Mouse (Mus musculus): Measurements from ENCODE around the gene 2810006K23Rik.
"Not testable (repeated sequence)": the region's sequence is repeated elsewhere in the genome, so short reads cannot be mapped to it uniquely, and the experiment has no call there.

2810006K23Rik gene

GRCm38 (mm10) chr5:124350350-124350749 lies 22.5 kb downstream of the 2810006K23Rik start:
- DNase-seq = peak; percentile 50

- DNase-seq = peak; percentile 82
These were observed 23.2 kb downstream of the 2810006K23Rik start for GRCm38 (mm10) chr5:124351111-124351560.

GRCm38 (mm10) chr5:124351604-124352003 lies 23.7 kb downstream of the 2810006K23Rik start:
- DNase-seq = no peak

- peak; percentile 90 for DNase-seq
These were observed 24.4 kb downstream of the 2810006K23Rik start for GRCm38 (mm10) chr5:124352141-124352920.

- peak; percentile 67 for DNase-seq
These were observed 25.3 kb downstream of the 2810006K23Rik start for GRCm38 (mm10) chr5:124353011-124353725.

- DNase-seq = peak; percentile 64
These were observed 26.0 kb downstream of the 2810006K23Rik start for GRCm38 (mm10) chr5:124353726-124354547.

- peak; percentile 64 for DNase-seq
These were observed 26.9 kb downstream of the 2810006K23Rik start for GRCm38 (mm10) chr5:124354574-124355424.

GRCm38 (mm10) chr5:124355425-124355959 lies 27.6 kb downstream of the 2810006K23Rik start:
- peak; percentile 49 for DNase-seq

- DNase-seq = no peak
These were observed 28.8 kb downstream of the 2810006K23Rik start for GRCm38 (mm10) chr5:124356695-124357094.

GRCm38 (mm10) chr5:124359641-124360040 lies 31.8 kb downstream of the 2810006K23Rik start:
- DNase-seq = no peak

- not testable (repeated sequence) for DNase-seq
These were observed 35.1 kb downstream of the 2810006K23Rik start, which contains the start of gene Cdk2ap1 for GRCm38 (mm10) chr5:124362982-124363381. Gene Cdk2ap1 (minus strand): TSS chr5:124363082.

- DNase-seq = no peak
These were observed 36.5 kb downstream of the 2810006K23Rik start for GRCm38 (mm10) chr5:124364173-124364918.

- no peak for DNase-seq
These were observed 37.9 kb downstream of the 2810006K23Rik start for GRCm38 (mm10) chr5:124365754-124366153.

- DNase-seq = no peak
These were observed 38.8 kb downstream of the 2810006K23Rik start for GRCm38 (mm10) chr5:124366721-124367120.

GRCm38 (mm10) chr5:124374298-124374697 lies 46.4 kb downstream of the 2810006K23Rik start:
- DNase-seq = no peak

- DNase-seq = no peak
These were observed 48.5 kb downstream of the 2810006K23Rik start for GRCm38 (mm10) chr5:124376401-124376800.

GRCm38 (mm10) chr5:124377149-124377548 lies 49.3 kb downstream of the 2810006K23Rik start:
- no peak for DNase-seq

GRCm38 (mm10) chr5:124380121-124380520 lies 52.2 kb downstream of the 2810006K23Rik start:
- no peak for DNase-seq

- DNase-seq = no peak
These were observed 60.0 kb downstream of the 2810006K23Rik start for GRCm38 (mm10) chr5:124387932-124388331.
